Mouse (Mus musculus): ENCODE results near the gene Stat5a.

Stat5a gene

GRCm38 (mm10) chr11:100858935-100859578 lies at the start of gene Stat5a:
TSS of gene Stat5a (plus strand) at chr11:100859351.
- DNase-seq, result peak; percentile 94 to 96

- peak; percentile 61 to 74 for DNase-seq
These were observed 48.6 kb upstream of the Stat5a start for GRCm38 (mm10) chr11:100810516-100810915.

- no peak for DNase-seq
These were observed 48.0 kb upstream of the Stat5a start for GRCm38 (mm10) chr11:100811132-100811531.

DNA sequence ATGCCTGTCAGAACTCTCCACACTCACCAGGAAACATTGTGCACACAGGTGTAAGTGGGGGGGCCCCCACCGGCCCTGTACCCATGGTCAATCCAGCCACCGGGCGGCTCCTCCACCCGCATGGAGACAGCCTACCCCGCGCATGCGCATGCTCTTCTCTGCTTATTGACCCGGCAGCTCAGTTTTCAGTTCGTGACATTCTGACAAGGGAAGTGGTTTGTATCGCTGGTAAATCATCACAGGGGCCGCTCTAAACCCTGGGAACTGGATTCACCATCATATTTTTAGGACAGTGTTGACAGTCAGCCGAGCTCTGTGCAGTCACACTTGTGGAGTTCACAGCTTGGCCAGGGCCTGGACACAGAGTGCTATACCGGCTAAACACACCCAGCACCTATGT lies 44.7 kb upstream of the Stat5a start:
- DNase-seq, result peak; percentile 81

DNA sequence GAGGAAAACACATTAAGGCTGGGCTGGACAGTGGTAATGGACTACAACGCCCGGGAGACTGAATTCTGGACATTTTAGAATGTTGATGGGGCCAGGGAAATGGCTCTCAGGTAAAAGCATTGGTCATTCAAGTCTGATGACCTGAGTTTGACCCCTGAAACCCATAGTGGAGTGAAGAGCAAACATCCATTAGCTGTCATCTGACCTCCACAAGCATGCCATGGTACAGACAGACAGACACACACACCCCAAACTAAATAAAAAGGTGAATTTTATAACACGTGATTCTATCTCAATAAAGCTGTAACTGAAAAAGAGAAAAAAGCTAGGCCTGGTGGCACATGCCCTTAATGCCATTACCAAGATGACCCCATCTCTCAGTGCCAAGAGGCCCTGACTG lies 42.8 kb upstream of the Stat5a start:
- no peak for DNase-seq

DNA sequence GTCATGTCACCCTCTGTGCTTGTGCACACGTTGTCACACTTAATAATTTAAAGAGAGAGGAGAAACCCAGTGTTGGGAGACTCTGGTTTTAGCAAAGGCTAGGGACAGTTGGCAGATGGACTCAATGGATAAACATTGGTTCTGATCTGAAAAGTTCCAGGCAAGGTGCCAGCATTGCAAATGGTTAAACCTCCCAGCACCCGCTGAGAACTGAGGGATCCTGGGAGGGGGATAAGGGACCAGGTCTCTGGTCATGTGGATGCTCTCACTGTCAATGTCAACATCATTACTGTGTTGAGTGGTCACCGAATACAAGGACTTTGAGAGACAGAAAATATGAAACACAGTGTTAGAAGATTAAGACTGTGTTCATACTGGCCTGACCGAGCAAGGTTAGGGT lies 42.4 kb upstream of the Stat5a start:
- peak; percentile 49 to 67 for DNase-seq

DNA sequence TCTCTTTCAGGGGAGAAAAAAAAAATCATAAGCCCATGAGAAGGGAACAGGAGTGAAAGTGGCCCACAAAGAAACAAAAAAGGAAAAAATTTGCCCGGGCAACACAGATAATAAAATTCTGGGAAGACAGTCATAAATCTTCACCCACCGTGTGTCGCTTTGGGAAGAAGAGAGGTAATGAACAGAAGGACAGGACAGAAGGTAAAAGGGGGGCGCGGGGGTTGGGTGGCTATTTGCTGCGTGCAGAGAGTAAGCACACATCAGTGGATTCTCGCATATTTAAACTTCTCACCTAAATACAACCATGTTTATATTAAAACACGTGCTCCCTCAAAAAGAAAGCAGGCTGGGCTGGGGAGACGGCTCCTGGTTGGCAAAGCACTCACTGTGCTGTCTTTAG lies 41.8 kb upstream of the Stat5a start:
- DNase-seq, result no peak

DNA sequence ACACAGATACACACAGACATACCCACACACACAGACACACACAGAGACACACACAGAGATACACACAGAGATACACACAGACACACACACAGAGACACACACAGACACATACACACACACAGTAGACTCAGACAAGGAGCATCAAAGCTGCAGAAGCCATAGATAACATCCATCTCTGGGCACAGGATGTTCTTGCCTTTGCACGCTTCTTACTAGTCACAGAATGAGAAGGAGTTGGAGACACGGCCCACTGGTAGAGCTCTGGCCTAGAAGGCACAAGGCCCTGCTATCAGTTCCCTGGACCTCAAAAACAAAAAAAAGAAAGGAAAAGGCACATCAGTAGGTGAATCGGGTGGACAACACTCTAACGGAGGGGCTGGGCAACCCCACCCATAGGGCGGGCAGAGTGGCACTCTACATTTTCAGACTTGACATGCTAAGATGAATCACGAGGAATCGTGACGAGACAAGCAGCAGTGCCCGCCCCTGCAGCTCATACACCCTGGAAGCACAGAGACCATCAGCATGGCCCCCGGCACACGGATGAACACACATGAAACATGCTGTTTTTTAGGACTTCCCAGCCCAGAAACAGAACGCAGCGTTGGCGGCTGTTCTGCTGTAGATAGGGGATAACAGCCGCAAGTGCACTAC lies 40.7 kb upstream of the Stat5a start:
- no peak for DNase-seq

- no peak for DNase-seq
These were observed 40.1 kb upstream of the Stat5a start for GRCm38 (mm10) chr11:100819048-100819447.

DNA sequence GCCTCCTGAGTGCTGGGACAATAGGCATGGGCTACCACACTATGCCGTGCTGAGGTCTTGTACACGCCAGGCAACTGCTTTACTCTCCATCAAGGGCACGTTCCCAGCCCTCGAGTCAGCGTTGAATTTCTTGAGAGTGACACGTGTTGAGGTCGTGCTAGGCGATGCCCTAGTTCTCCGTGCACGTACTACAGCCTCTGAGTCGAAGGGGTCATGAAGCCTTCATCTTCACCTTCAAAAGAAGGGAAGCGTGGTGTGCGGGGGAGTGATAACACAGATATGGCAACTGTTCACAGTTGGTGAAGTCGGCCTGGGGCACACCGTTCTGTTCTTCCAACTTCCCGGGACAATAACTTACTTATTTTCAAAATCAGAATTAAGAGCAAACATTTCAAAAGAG lies 39.5 kb upstream of the Stat5a start:
- DNase-seq, result no peak

- no peak for DNase-seq
These were observed 39.1 kb upstream of the Stat5a start for GRCm38 (mm10) chr11:100820047-100820446.

DNA sequence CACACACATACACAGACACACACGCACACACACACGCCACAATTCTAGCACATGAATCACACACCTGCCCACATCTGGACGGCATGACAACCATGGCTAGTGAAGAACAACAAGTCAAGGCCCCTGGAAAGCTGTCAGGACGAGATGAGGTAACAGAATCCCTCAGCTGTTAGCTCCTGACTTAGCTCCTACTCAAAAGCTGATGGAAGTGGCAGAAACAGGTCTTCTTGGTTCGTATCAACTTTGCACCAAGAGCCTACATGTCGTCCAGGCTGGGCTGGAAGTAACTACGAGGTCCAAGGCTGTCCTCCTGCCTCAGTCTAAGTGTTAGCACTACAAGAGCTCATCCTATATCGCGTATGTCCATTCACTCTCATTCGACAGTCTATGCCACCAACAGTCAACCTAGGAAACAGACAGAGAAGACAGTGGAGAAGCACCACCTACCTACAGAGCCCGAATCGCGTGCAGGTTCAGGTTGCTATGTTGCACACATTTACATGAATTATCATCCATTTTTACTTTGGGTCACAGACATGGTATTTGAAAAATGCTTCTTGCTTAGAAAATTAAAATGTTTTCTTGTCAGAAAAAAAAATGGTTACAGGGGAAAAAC lies 37.4 kb upstream of the Stat5a start:
- no peak for DNase-seq

- peak; percentile 41 to 52 for DNase-seq
These were observed 36.8 kb upstream of the Stat5a start for GRCm38 (mm10) chr11:100822365-100822764.

DNA sequence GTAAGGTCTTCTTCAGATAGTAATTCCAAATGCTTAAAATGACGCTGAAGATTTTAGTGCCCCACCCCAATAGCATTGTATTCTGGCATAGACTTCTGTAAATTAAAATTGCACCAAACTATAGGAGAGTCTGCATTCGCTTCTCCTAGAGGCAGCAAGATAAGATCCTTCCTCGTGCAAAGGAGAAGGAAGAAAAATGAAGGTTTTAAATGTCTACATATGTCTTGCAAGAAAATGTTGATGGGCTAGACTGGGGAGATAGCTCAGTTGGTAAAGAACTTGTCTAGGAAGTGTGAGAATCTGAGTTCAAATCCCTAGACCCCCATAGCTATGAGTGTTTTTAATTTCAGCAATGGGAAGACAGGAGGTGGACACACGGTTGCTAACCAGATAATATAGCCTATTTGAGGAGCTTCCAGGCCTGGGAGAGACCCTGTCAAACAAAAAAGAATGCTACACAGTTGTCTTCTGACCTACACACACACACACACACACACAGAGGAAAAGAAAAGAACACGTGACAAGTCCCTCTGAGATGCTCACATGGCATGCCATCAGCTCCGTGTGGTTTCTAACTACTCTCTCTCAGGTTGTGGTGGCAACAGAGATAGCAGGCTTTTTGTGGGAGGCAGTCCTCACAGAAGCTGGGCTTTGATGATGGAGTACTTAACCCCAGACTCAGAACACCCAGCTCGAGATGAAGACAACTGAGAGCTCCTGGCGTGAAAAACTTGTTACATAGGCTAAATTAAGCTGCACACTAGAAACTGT lies 35.4 kb upstream of the Stat5a start:
- DNase-seq, result no peak

GRCm38 (mm10) chr11:100824496-100824895 lies 34.7 kb upstream of the Stat5a start:
- DNase-seq, result no peak

- no peak for DNase-seq
These were observed 33.7 kb upstream of the Stat5a start for GRCm38 (mm10) chr11:100825451-100825850.

DNA sequence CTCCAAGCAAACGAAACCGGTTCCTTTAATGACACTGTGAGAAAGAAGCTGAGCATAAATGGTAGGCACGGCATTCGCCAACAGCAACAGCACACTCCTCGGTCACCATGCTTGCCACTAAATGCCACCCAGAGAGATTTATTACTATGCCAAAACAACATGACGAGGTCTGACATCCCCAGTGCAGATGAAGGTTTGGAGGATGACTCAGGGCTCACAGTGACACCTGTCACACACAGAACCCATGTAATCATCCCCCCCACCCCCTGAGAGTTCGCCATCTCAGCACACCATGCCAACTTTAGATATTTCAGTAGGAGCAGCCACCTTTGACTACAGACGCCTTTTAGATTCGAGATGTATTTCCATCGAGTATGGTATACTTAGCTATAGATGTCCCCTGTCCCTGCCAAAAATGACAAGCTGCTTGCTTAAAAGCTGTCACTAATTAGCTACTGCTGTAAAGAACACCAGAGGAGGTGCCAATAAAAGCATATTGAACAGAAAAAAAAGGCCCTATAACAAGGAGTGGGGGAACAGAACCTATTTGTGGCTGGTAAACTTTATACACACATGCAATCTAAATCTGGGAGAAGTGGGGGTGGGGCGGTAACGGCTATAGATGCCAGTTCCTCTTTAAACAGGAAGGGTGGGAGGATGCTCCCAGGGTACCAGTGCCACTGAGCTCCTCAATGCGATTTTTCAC lies 32.8 kb upstream of the Stat5a start:
- no peak for DNase-seq

- peak; percentile 42 to 51 for DNase-seq
These were observed 30.4 kb upstream of the Stat5a start for GRCm38 (mm10) chr11:100828676-100829151.

DNA sequence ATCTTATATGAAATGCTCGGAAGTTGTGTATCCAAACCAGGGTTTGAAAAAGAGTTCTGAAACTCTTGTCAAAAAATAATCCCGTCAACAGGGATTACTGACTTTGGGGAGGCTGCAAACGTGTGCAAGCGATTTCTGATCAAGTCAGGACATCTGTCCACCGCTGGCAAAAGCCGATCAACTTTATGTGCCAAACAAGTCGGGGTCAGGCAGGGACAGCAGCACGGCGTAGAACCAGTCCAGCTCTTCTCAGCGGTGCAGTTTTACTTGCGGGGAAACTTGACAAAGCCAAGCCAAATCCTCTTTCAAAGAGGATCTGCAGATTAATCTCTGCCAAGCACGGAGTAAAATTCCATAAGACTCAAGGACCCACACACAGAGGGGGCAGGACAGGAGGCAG lies 29.5 kb upstream of the Stat5a start:
- DNase-seq, result no peak

DNA sequence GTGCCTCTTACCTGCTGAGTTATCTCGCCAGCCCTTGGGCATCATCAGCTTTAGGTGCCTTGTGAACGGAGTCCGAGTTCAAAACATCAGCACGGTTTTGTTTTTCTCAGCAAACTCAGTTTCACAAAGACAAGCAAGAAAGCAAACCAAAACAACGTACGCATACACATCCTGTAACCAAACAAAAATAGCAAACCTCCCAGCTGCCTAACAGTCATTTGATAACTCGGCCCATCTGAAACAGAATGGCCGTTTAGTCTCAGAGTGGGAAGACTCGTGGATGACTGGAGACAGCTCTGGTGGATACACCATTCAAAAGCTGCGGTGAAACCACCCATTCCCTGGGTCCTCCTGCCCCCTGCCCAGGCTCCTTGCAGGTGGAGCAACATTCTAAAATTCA lies 27.8 kb upstream of the Stat5a start:
- DNase-seq, result no peak

- peak; percentile 46 to 61 for DNase-seq
These were observed 25.7 kb upstream of the Stat5a start for GRCm38 (mm10) chr11:100833466-100833865.

DNA sequence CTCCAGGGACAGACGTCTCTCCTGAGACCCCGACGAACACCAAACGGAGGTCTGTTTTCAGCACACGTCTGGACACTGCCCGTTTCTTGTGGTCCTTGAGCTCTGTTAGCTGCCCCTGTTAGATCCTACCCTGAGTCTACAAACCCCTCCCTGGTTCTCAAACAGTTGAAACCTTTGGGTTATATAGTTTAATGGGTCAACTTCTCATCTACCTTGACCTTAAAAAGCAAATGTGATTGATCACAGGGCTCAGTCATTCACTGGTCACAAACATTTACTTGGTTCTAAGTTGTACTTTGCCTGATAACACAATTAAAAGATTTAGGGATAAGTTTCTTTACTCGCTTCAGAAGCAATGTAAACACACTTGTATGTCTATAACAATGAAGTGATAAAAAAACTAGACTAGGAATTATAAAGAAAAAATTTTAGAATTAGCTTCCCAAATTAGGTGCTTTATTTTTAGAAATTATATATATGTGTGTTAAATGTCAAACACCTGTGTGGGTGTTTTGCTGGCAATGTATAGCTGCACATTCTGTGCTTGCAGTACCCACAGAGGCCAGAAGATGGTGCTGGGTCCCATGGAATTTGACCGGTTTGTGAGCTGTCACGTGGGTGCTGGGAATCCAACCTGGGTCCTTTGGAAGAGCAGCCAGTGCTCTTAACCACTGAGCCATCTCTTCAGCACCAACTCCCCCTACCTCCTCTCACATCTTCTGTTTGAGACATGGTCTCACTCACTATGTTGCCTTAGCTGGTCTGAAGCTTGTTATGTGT lies 22.0 kb upstream of the Stat5a start:
- no peak for DNase-seq

Data from kidney, adult 8-10 months (tissue).